Mouse (Mus musculus) liver, embryonic 11.5 days (tissue): ENCODE measurements around the gene Cmpk2. TPM values are rescaled to one million over a fixed set of nuclear protein-coding genes. Genes with fewer than 3 reads are reported as not detected.

Source experiments
- polyA plus RNA-seq: library from polyadenylated mRNA; unstranded; fragments of >200 nt; fragmentation: Nextera tagmentation; extraction: Ambion mirVana; gene quantifications from 2 replicates; pipeline ENCODE4 v1.2.1, GENCODE M21; 2014

Cmpk2 gene
- polyA plus RNA-seq, 1 experiment from 2014 or later, result 8.7 TPM

Other genes with a start within 250 kb of the Cmpk2 start
- gene Rnf144a, start 54.0 kb upstream of the Cmpk2 start, polyA plus RNA-seq, result 5.9 and 7.4 TPM in 2 replicates
- 0.44 and 1.6 TPM in 2 replicates for gene Rsad2, start 12.8 kb upstream of the Cmpk2 start, polyA plus RNA-seq